Mouse (Mus musculus): ENCODE results near the gene Ndufs6. TPM values are rescaled to one million over a fixed set of nuclear protein-coding genes. Genes with fewer than 3 reads are reported as not detected.

Gene Ndufs6
- polyA plus RNA-seq, 1 experiment from 2014 or later = 499 TPM

DNA sequence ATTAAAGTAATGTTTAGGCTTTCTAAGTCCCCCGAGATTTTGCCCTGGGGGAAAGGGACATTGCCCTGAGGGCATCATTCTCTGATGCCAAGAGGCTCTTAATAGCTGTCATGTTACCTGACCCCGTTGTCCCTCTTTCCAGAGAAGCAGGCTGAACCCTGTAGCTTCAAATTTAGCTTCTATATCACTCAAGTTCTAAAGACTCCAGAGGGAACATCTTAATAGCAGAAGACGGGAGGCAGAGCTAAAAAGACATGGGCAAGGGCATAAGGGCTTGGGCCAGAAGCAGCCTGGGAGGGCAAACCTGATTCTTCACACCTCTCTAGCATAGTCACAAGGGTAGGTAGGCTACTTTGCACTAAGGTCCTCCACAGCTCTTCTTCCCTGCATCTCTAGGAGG lies 58.5 kb downstream of the Ndufs6 start:
- no peak overlapping the region for H3K4me3 ChIP-seq
- peaks cover 25% of the 10 kb centered on the region for H3K36me3 ChIP-seq
- H3K27me3 ChIP-seq (ENCODE audit: insufficient read depth, poor library complexity, severe bottlenecking) = peaks cover 99% of the 10 kb centered on the region
- WGBS = 17% methylated on average over 3 of the region's 3 CpGs
- H3K9me3 ChIP-seq = no peaks in the 10 kb centered on the region
- peaks cover 95% of the 10 kb centered on the region for H3K4me1 ChIP-seq
- peak overlapping the region; percentile 89 for H3K27ac ChIP-seq
- no peak for DNase-seq (ENCODE audit: low spot score)

Other genes starting within 250 kb of the Ndufs6 start
- gene Irx4, start 68.1 kb downstream of the Ndufs6 start, polyA plus RNA-seq (2016; fragmentation: Nextera tagmentation; extraction: Ambion mirVana) = 39.4 and 78.4 TPM in 2 replicates
- 145 and 181 TPM in 2 replicates for gene Mrpl36, start within 50 bp of the Ndufs6 start, polyA plus RNA-seq (2016; fragmentation: Nextera tagmentation; extraction: Ambion mirVana)
- 31.9 and 39.6 TPM in 2 replicates for gene Lpcat1, start 138.7 kb upstream of the Ndufs6 start, polyA plus RNA-seq (2016; fragmentation: Nextera tagmentation; extraction: Ambion mirVana)
- 0.07 and 0.11 TPM in 2 replicates for gene Slc6a3, start 208.2 kb upstream of the Ndufs6 start, polyA plus RNA-seq (2016; fragmentation: Nextera tagmentation; extraction: Ambion mirVana)